Mouse (Mus musculus): Measurements from ENCODE around the gene Fgfr2.

GRCm38 (mm10) chr7:130857973-130858372 lies 2265.2 kb downstream of the Fgfr2 start:
- no peak for TF ChIP-seq CTCF (conservative IDR thresholded peaks at IDR 0.05; ENCODE audit: low read length)
- no peak for TF ChIP-seq NANOG (IDR thresholded peaks at IDR 0.05; ENCODE audit: borderline replicate concordance, low read length)

Measured in E14TG2a.4 (cell line).